Mouse (Mus musculus): ENCODE results near the gene Klrb1.

Klrb1 gene

GRCm38 (mm10) chr6:128736100-128736499, 13.2 kb upstream of the Klrb1 start:
- no peak for DNase-seq (ENCODE audit: low read depth in 1 of 2, low spot score in 2 of 2)

GRCm38 (mm10) chr6:128734896-128735295, 12.0 kb upstream of the Klrb1 start:
- no peak for DNase-seq (ENCODE audit: low read depth in 1 of 2, low spot score in 2 of 2)

DNA sequence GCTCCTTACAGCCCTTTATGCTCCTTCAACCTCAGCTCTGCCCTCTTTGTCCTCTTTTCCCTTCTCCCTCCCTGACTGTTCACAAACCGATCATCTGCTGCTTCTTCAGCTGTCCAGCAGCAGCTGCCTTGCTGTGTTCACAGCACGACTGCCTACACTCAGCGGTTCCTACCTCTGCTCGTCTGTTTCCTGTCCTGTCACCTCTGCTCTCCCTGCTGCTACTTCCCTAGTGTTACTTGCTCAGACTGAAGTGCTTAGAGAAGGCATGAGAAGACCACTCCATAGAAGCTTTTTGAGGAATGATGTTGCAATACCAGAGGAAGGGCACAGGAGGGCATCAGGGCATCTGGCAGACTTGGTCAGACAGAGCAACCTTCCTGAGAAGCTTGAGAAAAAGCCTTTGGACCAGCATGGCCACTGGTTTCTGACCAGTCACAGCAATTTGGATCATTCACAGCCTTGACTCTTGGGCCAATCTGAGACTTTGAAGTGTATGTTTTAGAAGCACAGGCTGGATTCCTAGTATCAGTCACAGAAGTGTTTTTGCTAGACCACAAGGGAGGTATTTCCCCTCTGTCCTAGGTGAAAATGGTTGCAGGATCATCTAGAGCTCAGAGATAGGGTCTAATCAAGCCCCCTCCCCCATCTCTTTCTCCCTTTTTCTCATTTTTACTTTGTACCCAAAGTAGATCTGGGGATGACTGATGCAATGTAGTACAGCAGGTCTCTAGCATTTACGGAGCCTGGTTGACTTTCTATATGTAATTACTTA, 11.2 kb upstream of the Klrb1 start:
- no peak for DNase-seq (ENCODE audit: low read depth in 1 of 2, low spot score in 2 of 2)

GRCm38 (mm10) chr6:128732032-128732431, 9.2 kb upstream of the Klrb1 start:
- DNase-seq (ENCODE audit: low read depth in 1 of 2, low spot score in 2 of 2): no peak

- no peak for DNase-seq (ENCODE audit: low read depth in 1 of 2, low spot score in 2 of 2)
Observed at GRCm38 (mm10) chr6:128701691-128702090, 21.2 kb downstream of the Klrb1 start.

GRCm38 (mm10) chr6:128679574-128679973, 43.3 kb downstream of the Klrb1 start:
- DNase-seq (ENCODE audit: low read depth in 1 of 2, low spot score in 2 of 2): no peak

GRCm38 (mm10) chr6:128669936-128670335, 52.9 kb downstream of the Klrb1 start:
- no peak for DNase-seq (ENCODE audit: low read depth in 1 of 2, low spot score in 2 of 2)

GRCm38 (mm10) chr6:128662206-128662605, 60.7 kb downstream of the Klrb1 start, which contains the start of gene Clec2h:
Clec2h (plus strand) TSS chr6:128662385.
- no peak for DNase-seq (ENCODE audit: low read depth in 1 of 2, low spot score in 2 of 2)

- DNase-seq (ENCODE audit: low read depth in 1 of 2, low spot score in 2 of 2): no peak
Observed at GRCm38 (mm10) chr6:128661249-128661648, 61.6 kb downstream of the Klrb1 start.
